Mouse (Mus musculus) stomach, postnatal 0 days (tissue): ENCODE measurements around the gene Macrod1.

ENCODE experiments used
- CTCF ChIP-seq: IDR thresholded peaks from 2 replicates; pipeline ENCODE4 v1.5.1; 2016; ENCODE audit warnings: antibody characterized with exemption, low read depth, mild to moderate bottlenecking, moderate library complexity
- EP300 ChIP-seq: optimal IDR thresholded peaks from 2 replicates; pipeline ENCODE3; 2016; ENCODE audit warnings: antibody characterized with exemption

- TF ChIP-seq CTCF, result no peak
- no peak for TF ChIP-seq EP300
Observed at GRCm38 (mm10) chr19:7044279-7044678, 12.3 kb upstream of the Macrod1 start.
